Mouse (Mus musculus): Measurements from ENCODE around the gene Phxr2. TPM values are rescaled to one million over a fixed set of nuclear protein-coding genes. Genes with fewer than 3 reads are reported as not detected.

The Phxr2 gene
- polyA plus RNA-seq, 1 experiment from 2014 or later = 0.14 TPM

DNA sequence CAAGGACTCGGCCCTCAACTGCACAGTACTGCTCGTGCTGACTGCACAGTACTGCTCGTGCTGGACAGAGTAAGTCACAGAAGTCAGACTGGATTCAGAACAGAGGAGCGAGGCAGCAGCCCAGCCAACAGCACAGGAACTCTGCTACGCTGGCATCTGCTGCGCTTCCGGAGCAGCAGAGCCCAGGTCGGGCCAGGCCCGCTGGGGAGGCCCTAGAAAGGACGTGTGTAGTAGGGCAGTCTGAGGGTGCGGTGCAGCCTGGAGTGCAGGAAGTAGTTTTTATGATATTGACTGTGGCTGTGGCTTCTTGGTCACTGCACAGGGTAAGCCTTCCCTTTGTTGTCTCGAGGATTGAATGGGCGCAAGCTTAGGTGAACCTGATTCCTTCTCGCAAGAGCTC lies 829 bp upstream of the Phxr2 start:
- H3K9ac ChIP-seq (ENCODE audit: low read depth, low read length) = no peak overlapping the region
- no peak overlapping the region for H3K4me3 ChIP-seq (ENCODE audit: low read depth, low read length)
- DNase-seq (ENCODE audit: low spot score) (no peak), ATAC-seq (replicated peaks; ENCODE audit: low FRiP score) (no peak)
- H3K4me1 ChIP-seq (replicated peaks; ENCODE audit: control insufficient read depth, insufficient read depth, low read length) = no peaks in the 10 kb centered on the region; the same call in 1 of the 2 replicates
- H3K27ac ChIP-seq (ENCODE audit: low read depth, low read length) = no peak overlapping the region
- no peaks in the 10 kb centered on the region for H3K36me3 ChIP-seq (ENCODE audit: control insufficient read depth, insufficient read depth, low read length)
- H3K9me3 ChIP-seq (ENCODE audit: control insufficient read depth, low read length) = no peaks in the 10 kb centered on the region
- WGBS = 83% methylated on average over 14 of the region's 14 CpGs
- H3K4me2 ChIP-seq = no peak overlapping the region
- H3K27me3 ChIP-seq (replicated peaks; ENCODE audit: control insufficient read depth, insufficient read depth, low read length) = no peaks in the 10 kb centered on the region

GRCm38 (mm10) chr10:99119471-99119870 lies 6.7 kb downstream of the Phxr2 start:
- H3K4me3 ChIP-seq (ENCODE audit: low read depth, low read length) = no peak overlapping the region
- H3K36me3 ChIP-seq (ENCODE audit: control insufficient read depth, insufficient read depth, low read length) = no peaks in the 10 kb centered on the region
- ATAC-seq (replicated peaks; ENCODE audit: low FRiP score) (no peak), DNase-seq (ENCODE audit: low spot score) (no peak)
- peaks cover 6% of the 10 kb centered on the region for H3K4me1 ChIP-seq (replicated peaks; ENCODE audit: control insufficient read depth, insufficient read depth, low read length)
- WGBS = 80% methylated on average over 4 of the region's 4 CpGs
- no peak overlapping the region for H3K27ac ChIP-seq (ENCODE audit: low read depth, low read length)
- H3K4me2 ChIP-seq = no peak overlapping the region
- no peak overlapping the region for H3K9ac ChIP-seq (ENCODE audit: low read depth, low read length)
- no peaks in the 10 kb centered on the region for H3K27me3 ChIP-seq (replicated peaks; ENCODE audit: control insufficient read depth, insufficient read depth, low read length)
- no peaks in the 10 kb centered on the region for H3K9me3 ChIP-seq (ENCODE audit: control insufficient read depth, low read length)

DNA sequence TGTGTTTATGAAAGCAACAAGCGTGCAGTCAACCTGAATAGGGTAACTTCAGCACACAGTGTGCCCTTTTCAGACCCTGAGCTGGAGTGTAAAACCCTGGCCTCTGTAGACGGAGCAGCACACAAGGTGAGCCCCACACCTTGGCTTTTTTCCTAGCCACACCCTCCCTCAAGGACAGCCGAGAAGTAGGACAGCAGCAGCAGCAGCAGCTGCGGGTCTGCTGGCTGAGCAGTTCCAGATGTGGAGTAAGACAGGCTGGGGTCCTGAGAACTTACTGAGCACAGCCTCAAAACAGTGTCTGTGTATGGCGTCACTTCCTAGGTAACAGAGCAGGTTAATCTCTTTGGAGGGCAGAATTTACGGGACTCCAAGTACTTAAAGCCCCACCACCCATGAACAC lies 7.4 kb downstream of the Phxr2 start:
- Histone ChIP-seq H3K4me1 (replicated peaks; ENCODE audit: control insufficient read depth, insufficient read depth, low read length) (peaks cover 6% of the 10 kb centered on the region), H3K4me2 (no peak overlapping the region), H3K9me3 (ENCODE audit: control insufficient read depth, low read length) (no peaks in the 10 kb centered on the region), H3K9ac (ENCODE audit: low read depth, low read length) (no peak overlapping the region), H3K27me3 (replicated peaks; ENCODE audit: control insufficient read depth, insufficient read depth, low read length) (no peaks in the 10 kb centered on the region), H3K4me3 (ENCODE audit: low read depth, low read length) (no peak overlapping the region), H3K36me3 (ENCODE audit: control insufficient read depth, insufficient read depth, low read length) (no peaks in the 10 kb centered on the region), H3K27ac (ENCODE audit: low read depth, low read length) (no peak overlapping the region)
- ATAC-seq (replicated peaks; ENCODE audit: low FRiP score) = no peak
- no peak for DNase-seq (ENCODE audit: low spot score)
- WGBS = 71% methylated on average over 6 of the region's 6 CpGs

DNA sequence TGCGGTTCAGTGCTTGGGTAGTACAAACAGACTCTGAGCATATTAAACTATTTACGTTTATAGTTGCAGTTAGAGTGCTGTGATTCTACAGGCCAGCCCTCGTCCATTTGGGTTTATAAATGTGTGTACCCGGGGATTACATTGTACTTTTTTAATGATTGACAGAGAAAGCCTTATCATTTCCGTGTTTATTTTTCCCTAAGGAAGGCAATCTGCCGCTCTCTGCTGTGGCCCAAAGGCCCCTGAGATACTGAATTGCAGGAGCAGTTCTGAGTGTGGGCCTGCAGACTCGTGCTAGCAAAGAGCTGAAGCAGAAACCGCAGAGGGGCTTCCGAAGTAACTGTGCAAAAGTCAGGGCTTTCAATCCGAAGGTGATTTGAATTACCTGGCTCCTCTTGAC lies 8.2 kb downstream of the Phxr2 start:
- DNase-seq (ENCODE audit: low spot score) (no peak), ATAC-seq (replicated peaks; ENCODE audit: low FRiP score) (no peak)
- 68% methylated on average over 10 of the region's 10 CpGs for WGBS

DNA sequence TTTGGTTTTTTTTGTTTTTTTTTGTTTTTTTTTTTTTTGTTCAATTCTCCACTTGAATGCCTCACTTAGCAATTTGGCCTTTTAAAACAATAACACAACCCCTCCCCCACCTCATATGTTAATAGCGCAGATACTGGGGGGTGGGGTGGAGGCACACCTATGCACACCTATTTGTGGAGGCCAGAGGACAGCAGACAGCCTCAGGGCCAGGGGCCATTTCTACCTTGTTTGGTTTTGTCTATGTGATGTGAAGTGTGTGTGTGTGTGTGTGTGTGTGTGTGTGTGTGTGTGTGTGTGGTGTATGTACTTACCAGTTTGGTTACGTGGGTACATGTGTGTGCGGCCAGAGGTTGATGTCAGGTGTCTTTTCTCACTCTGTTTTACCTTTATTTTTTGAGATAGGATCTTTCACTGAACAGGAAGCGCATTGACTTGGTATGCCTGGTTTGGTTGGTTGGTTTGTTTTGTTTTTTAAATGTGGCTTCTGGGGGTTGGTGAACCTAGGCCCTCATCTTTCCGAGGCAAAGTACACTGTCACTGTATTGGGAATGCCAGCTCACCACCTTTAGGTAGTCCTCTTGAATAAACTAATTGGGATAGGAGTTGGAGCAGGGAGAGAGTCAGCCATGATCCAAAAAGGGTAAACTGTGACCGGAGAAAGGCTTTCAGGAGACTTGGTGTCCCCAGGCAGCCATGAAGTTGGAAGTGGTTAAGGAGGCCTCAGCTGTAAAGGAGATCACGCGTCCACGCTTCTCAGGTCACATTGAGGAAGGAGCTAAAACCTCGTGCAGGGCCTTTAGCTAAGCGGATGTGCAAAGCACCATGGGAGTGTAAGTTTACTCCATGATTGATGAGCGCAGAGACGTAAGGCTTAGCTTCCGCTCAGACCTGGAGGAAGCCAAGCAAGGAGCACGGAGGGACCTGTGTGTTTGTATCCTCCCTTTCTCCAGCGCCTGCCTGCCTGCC lies 9.2 kb downstream of the Phxr2 start:
- WGBS = 84% methylated on average over 16 of the region's 16 CpGs
- Histone ChIP-seq H3K9me3 (ENCODE audit: control insufficient read depth, low read length) (no peaks in the 10 kb centered on the region), H3K4me2 (no peak overlapping the region), H3K27me3 (replicated peaks; ENCODE audit: control insufficient read depth, insufficient read depth, low read length) (no peaks in the 10 kb centered on the region), H3K36me3 (ENCODE audit: control insufficient read depth, insufficient read depth, low read length) (no peaks in the 10 kb centered on the region), H3K9ac (ENCODE audit: low read depth, low read length) (no peak overlapping the region), H3K4me3 (ENCODE audit: low read depth, low read length) (no peak overlapping the region), H3K4me1 (replicated peaks; ENCODE audit: control insufficient read depth, insufficient read depth, low read length) (peaks cover 6% of the 10 kb centered on the region), H3K27ac (ENCODE audit: low read depth, low read length) (no peak overlapping the region)
- DNase-seq (ENCODE audit: low spot score) (peak; percentile 31), ATAC-seq (replicated peaks; ENCODE audit: low FRiP score) (no peak)

More for the DNA sequence above, 8.2 kb downstream of the Phxr2 start:
- no peaks in the 10 kb centered on the region for H3K27me3 ChIP-seq (replicated peaks; ENCODE audit: control insufficient read depth, insufficient read depth, low read length)
- H3K9ac ChIP-seq (ENCODE audit: low read depth, low read length) = no peak overlapping the region
- no peaks in the 10 kb centered on the region for H3K36me3 ChIP-seq (ENCODE audit: control insufficient read depth, insufficient read depth, low read length)
- no peak overlapping the region for H3K4me2 ChIP-seq
- H3K27ac ChIP-seq (ENCODE audit: low read depth, low read length) = no peak overlapping the region
- no peak overlapping the region for H3K4me3 ChIP-seq (ENCODE audit: low read depth, low read length)
- no peaks in the 10 kb centered on the region for H3K9me3 ChIP-seq (ENCODE audit: control insufficient read depth, low read length)
- peaks cover 6% of the 10 kb centered on the region for H3K4me1 ChIP-seq (replicated peaks; ENCODE audit: control insufficient read depth, insufficient read depth, low read length)

- no peaks in the 10 kb centered on the region for H3K9me3 ChIP-seq (ENCODE audit: control insufficient read depth, low read length)
- no peak overlapping the region for H3K4me2 ChIP-seq
- no peak overlapping the region for H3K9ac ChIP-seq (ENCODE audit: low read depth, low read length)
- no peaks in the 10 kb centered on the region for H3K36me3 ChIP-seq (ENCODE audit: control insufficient read depth, insufficient read depth, low read length)
- WGBS = 64% methylated on average over 8 of the region's 8 CpGs
- ATAC-seq (replicated peaks; ENCODE audit: low FRiP score) = no peak
- peaks cover 6% of the 10 kb centered on the region for H3K4me1 ChIP-seq (replicated peaks; ENCODE audit: control insufficient read depth, insufficient read depth, low read length)
- no peak overlapping the region for H3K4me3 ChIP-seq (ENCODE audit: low read depth, low read length)
- no peaks in the 10 kb centered on the region for H3K27me3 ChIP-seq (replicated peaks; ENCODE audit: control insufficient read depth, insufficient read depth, low read length)
- DNase-seq (ENCODE audit: low spot score) = no peak
- no peak overlapping the region for H3K27ac ChIP-seq (ENCODE audit: low read depth, low read length)
These were observed 9.9 kb downstream of the Phxr2 start for GRCm38 (mm10) chr10:99116237-99116632.

GRCm38 (mm10) chr10:99115471-99116236 lies 10.5 kb downstream of the Phxr2 start:
- H3K27me3 ChIP-seq (replicated peaks; ENCODE audit: control insufficient read depth, insufficient read depth, low read length) = no peaks in the 10 kb centered on the region
- H3K36me3 ChIP-seq (ENCODE audit: control insufficient read depth, insufficient read depth, low read length) = no peaks in the 10 kb centered on the region
- no peak overlapping the region for H3K4me3 ChIP-seq (ENCODE audit: low read depth, low read length)
- WGBS = 48% methylated on average over 18 of the region's 18 CpGs
- H3K27ac ChIP-seq (ENCODE audit: low read depth, low read length) = no peak overlapping the region
- ATAC-seq (replicated peaks; ENCODE audit: low FRiP score) = no peak
- H3K9me3 ChIP-seq (ENCODE audit: control insufficient read depth, low read length) = no peaks in the 10 kb centered on the region
- no peak overlapping the region for H3K9ac ChIP-seq (ENCODE audit: low read depth, low read length)
- peak; percentile 32 for DNase-seq (ENCODE audit: low spot score)
- peak overlapping the region; percentile 22; the same call in 1 of the 2 replicates for H3K4me2 ChIP-seq
- H3K4me1 ChIP-seq (replicated peaks; ENCODE audit: control insufficient read depth, insufficient read depth, low read length) = peaks cover 6% of the 10 kb centered on the region

DNA sequence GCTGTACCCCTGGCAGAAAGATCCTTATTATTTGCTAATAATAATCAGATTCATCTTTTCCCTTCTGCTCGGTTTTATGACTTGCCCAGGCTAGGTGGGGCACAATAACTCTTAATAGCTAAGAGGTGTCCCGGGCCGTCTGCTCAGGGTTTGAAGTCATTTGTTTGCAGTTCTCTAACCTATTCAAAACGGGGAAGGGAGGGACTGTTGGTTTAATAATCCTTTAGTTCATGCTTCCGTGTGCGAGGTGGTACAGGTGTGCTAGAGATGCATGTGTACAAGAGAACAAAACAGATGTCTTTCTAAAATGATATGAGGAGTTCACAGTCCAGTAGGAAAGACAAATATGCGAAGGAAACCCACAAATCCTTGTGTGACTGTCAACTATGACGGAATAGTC lies 11.8 kb downstream of the Phxr2 start:
- Histone ChIP-seq H3K4me1 (replicated peaks; ENCODE audit: control insufficient read depth, insufficient read depth, low read length) (peaks cover 6% of the 10 kb centered on the region), H3K4me2 (no peak overlapping the region), H3K36me3 (ENCODE audit: control insufficient read depth, insufficient read depth, low read length) (peaks cover 4% of the 10 kb centered on the region; the same call in 1 of the 2 replicates), H3K4me3 (ENCODE audit: low read depth, low read length) (no peak overlapping the region), H3K27me3 (replicated peaks; ENCODE audit: control insufficient read depth, insufficient read depth, low read length) (no peaks in the 10 kb centered on the region), H3K9ac (ENCODE audit: low read depth, low read length) (no peak overlapping the region), H3K9me3 (ENCODE audit: control insufficient read depth, low read length) (peaks cover 1% of the 10 kb centered on the region; the same call in 1 of the 2 replicates), H3K27ac (ENCODE audit: low read depth, low read length) (no peak overlapping the region)
- DNase-seq (ENCODE audit: low spot score) = no peak
- WGBS = 82% methylated on average over 8 of the region's 8 CpGs
- no peak for ATAC-seq (replicated peaks; ENCODE audit: low FRiP score)
